Mouse (Mus musculus): Measurements from ENCODE around the gene Gm45521. TPM values are rescaled to one million over a fixed set of nuclear protein-coding genes. Genes with fewer than 3 reads are reported as not detected.

The Gm45521 gene
- polyA plus RNA-seq (2015; fragmentation: Nextera tagmentation; extraction: Ambion mirVana), result 0.44 TPM in 1 of 2 replicates, not detected in the other

DNA sequence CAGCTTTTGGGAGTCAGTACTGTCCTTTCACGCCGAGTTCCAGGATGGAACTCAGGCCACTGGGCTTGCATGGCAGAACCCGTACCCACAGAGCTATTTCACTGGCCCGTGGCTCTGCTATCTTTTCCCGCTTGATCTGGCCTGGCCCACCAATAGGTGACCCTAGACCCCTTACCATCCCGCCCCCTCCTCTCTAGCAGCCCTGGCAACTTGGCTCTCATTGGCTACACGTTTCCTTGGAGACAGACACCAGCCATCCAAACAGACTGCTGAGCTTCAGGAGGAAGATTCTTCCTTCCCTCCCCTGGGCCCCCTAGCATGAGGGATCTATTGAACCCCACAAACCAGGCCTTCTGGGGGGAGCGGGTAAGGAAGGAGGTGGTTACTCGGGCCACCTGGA, at the start of gene Gm45521:
TSS of gene Gm45521 (plus strand) at position 240 of the 400 bp plus-strand sequence.
- no peak within 1 kb of the TSS for H3K9ac ChIP-seq (replicated peaks; ENCODE audit: low read depth, low read length)
- WGBS, result 48% methylated on average over 9 of the region's 9 CpGs
- H3K27me3 ChIP-seq (replicated peaks; ENCODE audit: control insufficient read depth, insufficient read depth, low read length), result no peaks in the 10 kb centered on the region
- no peaks in the 10 kb centered on the region for H3K36me3 ChIP-seq (ENCODE audit: control insufficient read depth, insufficient read depth)
- no peak within 1 kb of the TSS for H3K27ac ChIP-seq (ENCODE audit: low read length)
- no peak within 1 kb of the TSS for H3K4me2 ChIP-seq (ENCODE audit: low read length)
- no peak within 1 kb of the TSS for H3K4me3 ChIP-seq (replicated peaks; ENCODE audit: low read length)
- H3K9me3 ChIP-seq (ENCODE audit: control insufficient read depth, low read length), result no peaks in the 10 kb centered on the region
- peak; percentile 16; the same call in 1 of the 2 replicates for ATAC-seq
- no peaks in the 10 kb centered on the region for H3K4me1 ChIP-seq (replicated peaks; ENCODE audit: control insufficient read depth, insufficient read depth, low read length)

DNA sequence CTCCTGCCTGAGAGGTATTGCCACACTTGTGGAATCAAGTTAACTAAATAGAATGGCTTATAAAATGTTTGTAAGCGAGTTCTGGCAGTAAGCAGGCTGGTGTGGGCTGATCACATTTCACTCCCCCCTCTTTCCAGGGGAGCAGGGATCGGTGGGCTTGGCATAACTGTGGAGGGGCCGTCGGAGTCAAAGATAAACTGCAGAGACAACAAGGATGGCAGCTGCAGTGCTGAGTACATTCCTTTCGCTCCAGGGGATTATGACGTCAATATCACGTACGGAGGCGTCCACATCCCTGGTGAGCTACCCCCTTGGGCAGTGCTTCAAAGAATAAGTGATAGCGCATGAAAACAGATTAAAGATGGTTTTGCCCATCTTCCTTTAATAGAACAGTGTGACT, 47.6 kb upstream of the Gm45521 start:
- no peak overlapping the region for H3K4me2 ChIP-seq (ENCODE audit: low read length)
- no peak for ATAC-seq
- H3K4me3 ChIP-seq (replicated peaks; ENCODE audit: low read length), result no peak overlapping the region
- WGBS, result 88% methylated on average over 10 of the region's 10 CpGs
- no peaks in the 10 kb centered on the region for H3K4me1 ChIP-seq (replicated peaks; ENCODE audit: control insufficient read depth, insufficient read depth, low read length)
- no peak overlapping the region for H3K9ac ChIP-seq (replicated peaks; ENCODE audit: low read depth, low read length)
- H3K9me3 ChIP-seq (ENCODE audit: control insufficient read depth, low read length), result no peaks in the 10 kb centered on the region
- H3K27ac ChIP-seq (ENCODE audit: low read length), result no peak overlapping the region
- no peaks in the 10 kb centered on the region for H3K27me3 ChIP-seq (replicated peaks; ENCODE audit: control insufficient read depth, insufficient read depth, low read length)
- peaks cover 3% of the 10 kb centered on the region; the same call in 1 of the 2 replicates for H3K36me3 ChIP-seq (ENCODE audit: control insufficient read depth, insufficient read depth)

DNA sequence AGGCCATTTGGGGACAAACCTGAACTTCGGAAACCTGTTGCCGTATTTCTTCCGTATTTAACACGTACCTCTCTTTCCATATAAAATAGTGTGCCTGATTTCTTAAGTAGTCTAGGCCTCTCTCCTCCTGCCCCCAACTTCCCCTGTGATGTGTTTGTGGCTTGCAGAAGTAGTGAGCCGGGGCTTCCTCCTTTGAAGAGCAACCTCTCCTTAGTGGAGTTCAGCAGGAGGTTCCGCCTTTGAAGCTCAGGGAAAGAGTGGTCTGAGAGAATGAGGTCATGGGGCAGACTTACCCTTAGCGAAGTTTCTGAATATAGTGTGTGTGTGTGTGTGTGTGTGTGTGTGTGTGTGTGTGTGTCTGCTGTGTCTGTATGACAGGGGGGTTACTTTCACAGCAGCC, 43.2 kb upstream of the Gm45521 start:
- no peak for ATAC-seq
- no peaks in the 10 kb centered on the region for H3K9me3 ChIP-seq (ENCODE audit: control insufficient read depth, low read length)
- no peaks in the 10 kb centered on the region for H3K4me1 ChIP-seq (replicated peaks; ENCODE audit: control insufficient read depth, insufficient read depth, low read length)
- WGBS, result 64% methylated on average over 7 of the region's 7 CpGs
- H3K36me3 ChIP-seq (ENCODE audit: control insufficient read depth, insufficient read depth), result peaks cover 10% of the 10 kb centered on the region
- no peak overlapping the region for H3K9ac ChIP-seq (replicated peaks; ENCODE audit: low read depth, low read length)
- no peak overlapping the region for H3K4me3 ChIP-seq (replicated peaks; ENCODE audit: low read length)
- H3K27me3 ChIP-seq (replicated peaks; ENCODE audit: control insufficient read depth, insufficient read depth, low read length), result no peaks in the 10 kb centered on the region
- no peak overlapping the region for H3K4me2 ChIP-seq (ENCODE audit: low read length)
- no peak overlapping the region for H3K27ac ChIP-seq (ENCODE audit: low read length)

DNA sequence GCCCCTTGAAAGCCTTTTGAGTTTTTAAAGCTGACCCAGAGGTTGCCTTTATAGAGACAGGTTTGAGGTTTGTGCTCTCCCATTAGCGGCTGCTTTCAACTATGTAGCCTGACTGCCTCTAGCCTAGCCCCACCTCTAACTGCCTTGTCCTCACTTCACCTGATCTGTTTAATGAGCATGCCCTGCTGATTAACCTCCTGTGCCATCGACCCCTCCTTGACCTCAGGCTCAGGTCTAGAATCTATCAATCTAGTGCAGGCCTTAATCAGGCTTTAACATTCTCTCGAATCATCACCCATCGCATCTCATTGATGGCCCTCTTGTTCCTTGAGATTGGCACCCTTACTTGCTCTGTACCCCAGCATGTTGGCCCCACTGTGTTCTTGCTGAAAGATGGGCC, 42.6 kb upstream of the Gm45521 start:
- Histone ChIP-seq H3K27me3 (replicated peaks; ENCODE audit: control insufficient read depth, insufficient read depth, low read length) (no peaks in the 10 kb centered on the region), H3K27ac (ENCODE audit: low read length) (no peak overlapping the region), H3K9me3 (ENCODE audit: control insufficient read depth, low read length) (no peaks in the 10 kb centered on the region), H3K4me3 (replicated peaks; ENCODE audit: low read length) (no peak overlapping the region), H3K4me1 (replicated peaks; ENCODE audit: control insufficient read depth, insufficient read depth, low read length) (no peaks in the 10 kb centered on the region), H3K36me3 (ENCODE audit: control insufficient read depth, insufficient read depth) (peaks cover 15% of the 10 kb centered on the region), H3K9ac (replicated peaks; ENCODE audit: low read depth, low read length) (no peak overlapping the region), H3K4me2 (ENCODE audit: low read length) (no peak overlapping the region)
- 74% methylated on average over 4 of the region's 4 CpGs for WGBS
- no peak for ATAC-seq

DNA sequence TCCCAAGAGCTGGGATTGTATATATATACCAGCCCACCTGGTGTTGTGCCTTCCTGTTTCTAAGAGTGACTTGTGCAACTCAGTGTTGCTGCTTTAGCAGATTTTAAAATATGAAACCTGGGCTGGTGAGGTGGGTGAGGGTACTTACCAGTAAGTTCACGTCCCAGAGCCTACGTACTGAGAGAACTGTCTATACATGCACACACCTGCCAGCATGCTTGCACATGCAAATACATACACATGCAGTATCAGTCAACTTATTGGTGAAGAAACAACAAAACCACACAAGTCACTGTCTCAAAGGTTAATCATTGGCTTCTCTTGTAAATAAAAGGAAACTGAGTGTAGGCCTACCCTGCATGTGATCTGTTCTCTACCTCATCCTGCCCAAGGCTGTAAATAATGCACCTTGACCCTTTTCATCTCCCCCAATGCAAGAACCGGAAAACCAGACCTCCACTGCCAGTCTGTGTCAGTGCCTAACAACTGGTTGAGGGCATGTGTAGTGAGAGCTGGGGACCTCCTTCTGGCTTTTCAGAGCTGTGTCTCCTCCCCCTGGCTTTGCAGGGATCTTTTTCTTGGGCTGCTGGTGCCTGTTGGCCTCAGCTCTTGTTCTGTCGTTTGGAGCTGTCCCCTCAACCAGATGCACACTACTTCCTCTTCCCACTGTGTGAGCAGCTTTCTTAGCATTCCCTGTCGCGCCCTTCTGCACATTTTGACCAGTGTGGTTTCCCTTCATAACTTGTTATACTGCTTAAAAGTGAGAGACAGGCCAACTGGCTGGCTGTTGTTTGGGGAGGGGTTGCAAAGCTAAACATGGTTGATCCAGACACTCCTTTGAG, 38.7 kb upstream of the Gm45521 start:
- 89% methylated on average over 6 of the region's 6 CpGs for WGBS
- Histone ChIP-seq H3K27me3 (replicated peaks; ENCODE audit: control insufficient read depth, insufficient read depth, low read length) (no peaks in the 10 kb centered on the region), H3K4me1 (replicated peaks; ENCODE audit: control insufficient read depth, insufficient read depth, low read length) (no peaks in the 10 kb centered on the region), H3K9me3 (ENCODE audit: control insufficient read depth, low read length) (no peaks in the 10 kb centered on the region), H3K4me3 (replicated peaks; ENCODE audit: low read length) (no peak overlapping the region), H3K27ac (ENCODE audit: low read length) (no peak overlapping the region), H3K4me2 (ENCODE audit: low read length) (no peak overlapping the region), H3K9ac (replicated peaks; ENCODE audit: low read depth, low read length) (no peak overlapping the region), H3K36me3 (ENCODE audit: control insufficient read depth, insufficient read depth) (peaks cover 25% of the 10 kb centered on the region)
- ATAC-seq, result no peak

DNA sequence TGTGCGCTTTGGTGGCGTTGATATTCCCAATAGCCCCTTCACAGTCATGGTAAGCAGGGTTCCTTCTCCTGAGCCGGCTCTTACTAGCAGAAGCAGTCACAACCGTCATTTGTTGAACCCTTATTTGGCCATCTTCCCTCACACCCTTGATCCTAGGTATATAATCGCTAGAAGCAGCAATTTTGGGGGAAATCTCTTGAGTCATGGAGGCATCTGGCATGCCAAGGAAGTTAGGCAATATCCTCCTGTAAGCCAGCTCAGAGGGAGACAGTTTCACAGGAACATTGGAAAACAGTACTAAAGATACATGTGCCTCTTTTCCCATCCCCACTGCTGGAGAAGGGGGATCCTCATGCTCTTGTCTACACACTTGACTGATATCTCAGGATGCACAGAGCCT, 37.8 kb upstream of the Gm45521 start:
- ATAC-seq, result no peak
- Histone ChIP-seq H3K9me3 (ENCODE audit: control insufficient read depth, low read length) (no peaks in the 10 kb centered on the region), H3K4me3 (replicated peaks; ENCODE audit: low read length) (no peak overlapping the region), H3K4me1 (replicated peaks; ENCODE audit: control insufficient read depth, insufficient read depth, low read length) (no peaks in the 10 kb centered on the region), H3K27me3 (replicated peaks; ENCODE audit: control insufficient read depth, insufficient read depth, low read length) (no peaks in the 10 kb centered on the region), H3K9ac (replicated peaks; ENCODE audit: low read depth, low read length) (no peak overlapping the region), H3K36me3 (ENCODE audit: control insufficient read depth, insufficient read depth) (peaks cover 27% of the 10 kb centered on the region), H3K27ac (ENCODE audit: low read length) (no peak overlapping the region), H3K4me2 (ENCODE audit: low read length) (no peak overlapping the region)
- WGBS, result 90% methylated on average over 5 of the region's 5 CpGs

DNA sequence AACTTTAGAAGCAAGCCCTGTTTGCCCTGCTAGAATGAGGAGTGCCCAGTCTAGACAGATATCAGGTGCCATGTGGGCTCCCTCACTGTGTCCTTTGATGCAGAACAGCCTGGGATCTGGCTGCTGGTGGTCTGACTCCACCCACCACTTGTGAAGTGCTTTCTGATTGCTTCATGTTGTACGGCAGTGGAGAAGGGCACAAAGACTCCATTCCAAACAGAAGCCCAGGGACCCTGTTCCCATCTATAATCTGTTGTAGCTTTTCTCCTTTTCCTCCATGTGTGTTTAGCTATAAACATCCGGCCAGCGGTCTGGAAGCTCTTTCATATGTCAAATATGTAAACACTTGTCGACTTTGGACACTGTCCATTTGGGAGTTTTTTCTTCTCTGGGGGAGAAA, 37.2 kb upstream of the Gm45521 start:
- 68% methylated on average over 4 of the region's 4 CpGs for WGBS
- no peak overlapping the region for H3K9ac ChIP-seq (replicated peaks; ENCODE audit: low read depth, low read length)
- H3K4me2 ChIP-seq (ENCODE audit: low read length), result no peak overlapping the region
- peaks cover 27% of the 10 kb centered on the region for H3K36me3 ChIP-seq (ENCODE audit: control insufficient read depth, insufficient read depth)
- H3K9me3 ChIP-seq (ENCODE audit: control insufficient read depth, low read length), result no peaks in the 10 kb centered on the region
- no peak overlapping the region for H3K4me3 ChIP-seq (replicated peaks; ENCODE audit: low read length)
- H3K27ac ChIP-seq (ENCODE audit: low read length), result no peak overlapping the region
- H3K4me1 ChIP-seq (replicated peaks; ENCODE audit: control insufficient read depth, insufficient read depth, low read length), result no peaks in the 10 kb centered on the region
- no peaks in the 10 kb centered on the region for H3K27me3 ChIP-seq (replicated peaks; ENCODE audit: control insufficient read depth, insufficient read depth, low read length)
- no peak for ATAC-seq

DNA sequence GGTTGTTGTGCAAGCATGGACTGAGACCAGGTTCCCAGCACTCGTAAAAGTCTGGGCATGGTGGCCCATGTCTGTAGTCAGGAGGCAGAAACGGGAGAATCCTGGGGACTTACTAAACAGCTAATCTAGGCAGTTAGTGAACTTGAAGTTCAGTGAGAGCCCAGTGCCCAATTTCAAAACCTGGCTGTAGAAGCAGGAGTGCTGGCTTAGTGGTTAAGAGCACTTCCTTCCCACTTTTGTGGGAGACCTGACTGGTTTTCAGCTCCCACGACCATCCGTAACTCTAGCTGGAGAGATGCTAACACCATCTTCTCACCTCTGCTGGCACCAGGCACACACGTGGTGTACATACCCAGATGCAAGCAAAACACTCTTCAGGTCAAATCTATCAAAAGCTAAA, 35.6 kb upstream of the Gm45521 start:
- H3K36me3 ChIP-seq (ENCODE audit: control insufficient read depth, insufficient read depth), result peaks cover 25% of the 10 kb centered on the region
- H3K9ac ChIP-seq (replicated peaks; ENCODE audit: low read depth, low read length), result no peak overlapping the region
- no peak for ATAC-seq
- no peaks in the 10 kb centered on the region for H3K27me3 ChIP-seq (replicated peaks; ENCODE audit: control insufficient read depth, insufficient read depth, low read length)
- H3K27ac ChIP-seq (ENCODE audit: low read length), result no peak overlapping the region
- H3K4me3 ChIP-seq (replicated peaks; ENCODE audit: low read length), result no peak overlapping the region
- 90% methylated on average over 5 of the region's 5 CpGs for WGBS
- H3K4me1 ChIP-seq (replicated peaks; ENCODE audit: control insufficient read depth, insufficient read depth, low read length), result no peaks in the 10 kb centered on the region
- H3K4me2 ChIP-seq (ENCODE audit: low read length), result no peak overlapping the region
- no peaks in the 10 kb centered on the region for H3K9me3 ChIP-seq (ENCODE audit: control insufficient read depth, low read length)

DNA sequence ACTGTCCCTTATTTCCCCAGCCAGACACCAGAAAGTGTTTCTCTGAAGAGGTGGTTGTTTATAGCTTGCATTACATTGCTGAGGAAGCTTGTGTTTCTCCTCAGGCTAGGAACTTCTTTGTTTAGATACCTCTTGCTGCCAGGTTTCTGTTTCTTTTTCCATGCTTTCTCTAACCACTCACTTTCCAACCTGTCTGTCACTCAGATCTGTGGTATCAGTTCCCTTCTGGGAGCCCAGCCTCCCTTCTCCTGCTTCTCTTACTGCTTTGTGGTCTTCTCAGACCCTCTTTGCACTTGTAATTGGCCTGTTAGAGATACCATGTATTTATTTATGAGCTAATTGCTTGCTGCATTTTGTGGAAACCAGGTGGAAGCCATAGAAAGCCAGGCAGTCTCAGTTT, 33.5 kb upstream of the Gm45521 start:
- H3K4me3 ChIP-seq (replicated peaks; ENCODE audit: low read length), result no peak overlapping the region
- H3K4me2 ChIP-seq (ENCODE audit: low read length), result no peak overlapping the region
- peaks cover 27% of the 10 kb centered on the region for H3K36me3 ChIP-seq (ENCODE audit: control insufficient read depth, insufficient read depth)
- no peaks in the 10 kb centered on the region for H3K4me1 ChIP-seq (replicated peaks; ENCODE audit: control insufficient read depth, insufficient read depth, low read length)
- no peak for ATAC-seq
- no peaks in the 10 kb centered on the region for H3K9me3 ChIP-seq (ENCODE audit: control insufficient read depth, low read length)
- H3K9ac ChIP-seq (replicated peaks; ENCODE audit: low read depth, low read length), result no peak overlapping the region
- no peaks in the 10 kb centered on the region for H3K27me3 ChIP-seq (replicated peaks; ENCODE audit: control insufficient read depth, insufficient read depth, low read length)
- H3K27ac ChIP-seq (ENCODE audit: low read length), result no peak overlapping the region

All from forebrain, embryonic 16.5 days (tissue).